Comparison of ENCODE assay signal across 21 mouse cellular contexts in genomic region chr17:80311761-80312160, GRCm38 (mm10). TPM values are rescaled to one million over a fixed set of nuclear protein-coding genes. Genes with fewer than 3 reads are reported as not detected.
DNase-seq lines count a peak whose midpoint lies in the region; ATAC-seq and TF ChIP-seq lines count a peak whose summit lies in the region.
"Had no signal": no experiment of that assay in that cellular context is flagged by ENCODE, and none has a peak within 500 bp of the region (broad histone marks: within the 10 kb centered on the region; RNA-seq: fewer than 3 reads in every experiment).

No protein-coding gene starts in this region.

- no peak overlapping the region for H3K9ac ChIP-seq in heart, postnatal 0 days (replicated peaks; ENCODE audit: low read depth, low read length)
- no peak overlapping the region for H3K9ac ChIP-seq in midbrain, embryonic 16.5 days (ENCODE audit: low read depth, low read length)
- no peak overlapping the region for H3K9ac ChIP-seq in midbrain, embryonic 11.5 days (ENCODE audit: low read length)
- H3K9ac ChIP-seq in intestine, embryonic 16.5 days (ENCODE audit: low read depth, low read length), result no peak overlapping the region
- H3K9ac ChIP-seq: liver, embryonic 14.5 days; neural tube, embryonic 13.5 days had no signal

- H3K4me2 ChIP-seq in heart, postnatal 0 days (ENCODE audit: low read depth, low read length), result no peak overlapping the region
- H3K4me2 ChIP-seq in midbrain, embryonic 16.5 days (ENCODE audit: low read length), result no peak overlapping the region
- H3K4me2 ChIP-seq in midbrain, embryonic 11.5 days, result no peak overlapping the region
- no peak overlapping the region for H3K4me2 ChIP-seq in intestine, embryonic 16.5 days (ENCODE audit: low read depth, low read length)
- H3K4me2 ChIP-seq: neural tube, embryonic 13.5 days had no signal

- no peak overlapping the region for H3K27ac ChIP-seq in heart, postnatal 0 days (ENCODE audit: low read depth)
- H3K27ac ChIP-seq in midbrain, embryonic 16.5 days (ENCODE audit: low read length), result no peak overlapping the region
- H3K27ac ChIP-seq in midbrain, embryonic 11.5 days (ENCODE audit: low read depth, low read length), result no peak overlapping the region
- no peak overlapping the region for H3K27ac ChIP-seq in intestine, embryonic 16.5 days (ENCODE audit: low read length)
- H3K27ac ChIP-seq: heart, adult 2 months; layer of hippocampus, adult 2 months; liver, embryonic 14.5 days; neural tube, embryonic 13.5 days; stomach, postnatal 0 days had no signal

- ATAC-seq in heart, postnatal 0 days (ENCODE audit: insufficient read depth, low read depth), result no peak
- peak; percentile 58; the same call in 1 of the 2 replicates for ATAC-seq in midbrain, embryonic 16.5 days
- no peak for ATAC-seq in midbrain, embryonic 11.5 days (ENCODE audit: low FRiP score)
- no peak for ATAC-seq in intestine, embryonic 16.5 days
- ATAC-seq: intestine, postnatal 0 days had no signal

- peaks cover 9% of the 10 kb centered on the region; the same call in 1 of the 2 replicates for H3K4me1 ChIP-seq in heart, postnatal 0 days (ENCODE audit: control insufficient read depth, insufficient read depth)
- peaks cover 5% of the 10 kb centered on the region for H3K4me1 ChIP-seq in midbrain, embryonic 16.5 days (ENCODE audit: control insufficient read depth, insufficient read depth, low read length)
- H3K4me1 ChIP-seq in midbrain, embryonic 11.5 days (ENCODE audit: control insufficient read depth, insufficient read depth, low read length), result no peaks in the 10 kb centered on the region
- no peaks in the 10 kb centered on the region for H3K4me1 ChIP-seq in intestine, embryonic 16.5 days (ENCODE audit: control insufficient read depth, insufficient read depth, low read length)

- no peaks in the 10 kb centered on the region for H3K9me3 ChIP-seq in heart, postnatal 0 days (replicated peaks; ENCODE audit: control insufficient read depth, low read length)
- H3K9me3 ChIP-seq in midbrain, embryonic 16.5 days (replicated peaks; ENCODE audit: control insufficient read depth, low read length, poor library complexity, severe bottlenecking), result no peaks in the 10 kb centered on the region
- H3K9me3 ChIP-seq in midbrain, embryonic 11.5 days (ENCODE audit: control insufficient read depth, low read length), result no peaks in the 10 kb centered on the region
- H3K9me3 ChIP-seq in intestine, embryonic 16.5 days (ENCODE audit: control insufficient read depth, low read length), result no peaks in the 10 kb centered on the region
- H3K9me3 ChIP-seq: neural tube, embryonic 13.5 days had no signal

- H3K4me3 ChIP-seq in heart, postnatal 0 days (ENCODE audit: low read depth, low read length), result no peak overlapping the region
- no peak overlapping the region for H3K4me3 ChIP-seq in midbrain, embryonic 16.5 days (ENCODE audit: low read depth, low read length)
- no peak overlapping the region for H3K4me3 ChIP-seq in midbrain, embryonic 11.5 days (ENCODE audit: low read depth, low read length)
- no peak overlapping the region for H3K4me3 ChIP-seq in intestine, embryonic 16.5 days (ENCODE audit: low read length)
- H3K4me3 ChIP-seq: heart, adult 2 months; layer of hippocampus, adult 2 months; neural tube, embryonic 13.5 days had no signal

- intact Hi-C loops in heart, postnatal 10 days (cut with DNase I), result no loop called here

- no peak for TF ChIP-seq CTCF in heart, postnatal 0 days (IDR thresholded peaks at IDR 0.05; ENCODE audit: low read depth)

- peak; percentile 9 to 25 for DNase-seq in adrenal gland, postnatal 36 days
- no peak for DNase-seq in adrenal gland, postnatal 4 days (ENCODE audit: low spot score in 2 of 2)
- DNase-seq in heart, postnatal 0 days (ENCODE audit: low spot score), result peak; percentile 9
- no peak for DNase-seq in heart, postnatal 10 days
- DNase-seq in midbrain, embryonic 11.5 days (ENCODE audit: low spot score, missing footprints), result no peak
- no peak for DNase-seq in thymus, postnatal 36 days
- DNase-seq: adrenal gland, postnatal 14 days; cerebellum, adult 9-10 months; gastrocnemius, postnatal 10 days; heart, adult 2 months; heart, postnatal 36 days; kidney, postnatal 10 days; right cerebral cortex, postnatal 25 days had no signal

- H3K36me3 ChIP-seq in heart, postnatal 0 days (replicated peaks; ENCODE audit: control insufficient read depth, insufficient read depth, low read length), result no peaks in the 10 kb centered on the region
- H3K36me3 ChIP-seq in midbrain, embryonic 16.5 days (ENCODE audit: control insufficient read depth, insufficient read depth, low read length), result no peaks in the 10 kb centered on the region
- no peaks in the 10 kb centered on the region for H3K36me3 ChIP-seq in midbrain, embryonic 11.5 days (ENCODE audit: control insufficient read depth, insufficient read depth, low read length)
- H3K36me3 ChIP-seq in intestine, embryonic 16.5 days (ENCODE audit: control insufficient read depth, insufficient read depth, low read length), result no peaks in the 10 kb centered on the region
- H3K36me3 ChIP-seq: neural tube, embryonic 13.5 days had no signal

- 61% methylated on average over 9 of the region's 9 CpGs for WGBS in heart, postnatal 0 days
- WGBS in midbrain, embryonic 16.5 days, result 43% methylated on average over 9 of the region's 9 CpGs
- 76% methylated on average over 9 of the region's 9 CpGs for WGBS in midbrain, embryonic 11.5 days
- 61% methylated on average over 9 of the region's 9 CpGs for WGBS in intestine, embryonic 16.5 days

- no peaks in the 10 kb centered on the region for H3K27me3 ChIP-seq in heart, postnatal 0 days (ENCODE audit: control insufficient read depth, insufficient read depth, low read length)
- H3K27me3 ChIP-seq in midbrain, embryonic 16.5 days (ENCODE audit: control insufficient read depth, insufficient read depth, low read depth, low read length), result no peaks in the 10 kb centered on the region
- no peaks in the 10 kb centered on the region for H3K27me3 ChIP-seq in midbrain, embryonic 11.5 days (ENCODE audit: control insufficient read depth, insufficient read depth, low read length)
- H3K27me3 ChIP-seq in intestine, embryonic 16.5 days (replicated peaks; ENCODE audit: control insufficient read depth, insufficient read depth, low read length), result no peaks in the 10 kb centered on the region
- H3K27me3 ChIP-seq: neural tube, embryonic 13.5 days had no signal

- no peak for TF ChIP-seq EP300 in heart, postnatal 0 days (IDR thresholded peaks at IDR 0.05; ENCODE audit: low read depth)

RNA-seq across cellular contexts. Expression of gene Arhgef33, which starts 4.6 kb away (rescaled TPM):
- under 1 TPM in 1 of 2 experiments, not detected in 1; 0.63 TPM for total RNA-seq in adrenal gland, postnatal 36 days (2021)
- total RNA-seq in adrenal gland, postnatal 4 days (2021), result 1 to 10 TPM; 3.3 to 3.4 TPM
- total RNA-seq in heart, postnatal 0 days (2014; rRNA removed; ENCODE audit: low replicate concordance), result not detected in 2 replicates
- 0.86 and 2.0 TPM in 2 replicates for polyA plus RNA-seq in heart, postnatal 0 days (2015; fragmentation: Nextera tagmentation; extraction: Ambion mirVana)
- 1 to 10 TPM in 1 of 2 experiments, under 1 TPM in 1; 0.86 to 1.6 TPM for total RNA-seq in heart, postnatal 10 days (2021)
- polyA plus RNA-seq in midbrain, embryonic 16.5 days (2015; fragmentation: Nextera tagmentation; extraction: Ambion mirVana), result 0.92 and 2.2 TPM in 2 replicates
- polyA plus RNA-seq in midbrain, embryonic 11.5 days (2014; fragmentation: Nextera tagmentation; extraction: Ambion mirVana), result 0.57 and 0.98 TPM in 2 replicates
- polyA plus RNA-seq in intestine, embryonic 16.5 days (2015; fragmentation: Nextera tagmentation; extraction: Ambion mirVana), result 0.33 and 0.94 TPM in 2 replicates

RNA-seq across cellular contexts. Expression of gene Dhx57, which starts 21.5 kb away (rescaled TPM):
- 10 to 100 TPM; 11.9 to 12.7 TPM for total RNA-seq in adrenal gland, postnatal 36 days (2021)
- total RNA-seq in adrenal gland, postnatal 4 days (2021), result 10 to 100 TPM; 20.9 to 22.0 TPM
- total RNA-seq in heart, postnatal 0 days (2014; rRNA removed; ENCODE audit: low replicate concordance), result 3.7 and 7.7 TPM in 2 replicates
- 2.9 and 3.0 TPM in 2 replicates for polyA plus RNA-seq in heart, postnatal 0 days (2015; fragmentation: Nextera tagmentation; extraction: Ambion mirVana)
- 1 to 10 TPM; 7.5 to 8.7 TPM for total RNA-seq in heart, postnatal 10 days (2021)
- polyA plus RNA-seq in midbrain, embryonic 16.5 days (2015; fragmentation: Nextera tagmentation; extraction: Ambion mirVana), result 57.0 and 59.4 TPM in 2 replicates
- polyA plus RNA-seq in midbrain, embryonic 11.5 days (2014; fragmentation: Nextera tagmentation; extraction: Ambion mirVana), result 21.3 and 24.5 TPM in 2 replicates
- 10.0 and 10.3 TPM in 2 replicates for polyA plus RNA-seq in intestine, embryonic 16.5 days (2015; fragmentation: Nextera tagmentation; extraction: Ambion mirVana)

RNA-seq across cellular contexts. Expression of gene Morn2, which starts 21.8 kb away (rescaled TPM):
- 10 to 100 TPM; 13.7 to 17.6 TPM for total RNA-seq in adrenal gland, postnatal 36 days (2021)
- total RNA-seq in adrenal gland, postnatal 4 days (2021), result 10 to 100 TPM; 16.6 to 16.7 TPM
- total RNA-seq in heart, postnatal 0 days (2014; rRNA removed; ENCODE audit: low replicate concordance), result 3.9 and 11.7 TPM in 2 replicates
- polyA plus RNA-seq in heart, postnatal 0 days (2015; fragmentation: Nextera tagmentation; extraction: Ambion mirVana), result 20.4 and 20.6 TPM in 2 replicates
- 10 to 100 TPM in 1 of 2 experiments, 1 to 10 TPM in 1; 9.9 to 12.0 TPM for total RNA-seq in heart, postnatal 10 days (2021)
- 48.7 and 48.8 TPM in 2 replicates for polyA plus RNA-seq in midbrain, embryonic 16.5 days (2015; fragmentation: Nextera tagmentation; extraction: Ambion mirVana)
- 36.2 and 44.6 TPM in 2 replicates for polyA plus RNA-seq in midbrain, embryonic 11.5 days (2014; fragmentation: Nextera tagmentation; extraction: Ambion mirVana)
- polyA plus RNA-seq in intestine, embryonic 16.5 days (2015; fragmentation: Nextera tagmentation; extraction: Ambion mirVana), result 21.1 and 21.8 TPM in 2 replicates
- total RNA-seq: monocyte, adult 5-6 weeks had no signal

Comparison
In these comparisons a context has a peak if more than half of its experiments do, and no peak if none do; other contexts are left out.
1. DNase-seq: peak in adrenal gland, postnatal 36 days (2 of 2) and heart, postnatal 0 days (single experiment); none in adrenal gland, postnatal 4 days (0 of 2), heart, postnatal 10 days (0 of 2), midbrain, embryonic 11.5 days (single experiment) and thymus, postnatal 36 days (0 of 2).